Mouse (Mus musculus) thymus, adult 2 months (tissue): ENCODE measurements around the gene Nup133. TPM values are rescaled to one million over a fixed set of nuclear protein-coding genes. Genes with fewer than 3 reads are reported as not detected.

ENCODE experiments used
- DNase-seq: peaks from one replicate; pipeline ENCODE4 v3.0.0; 2021
- H3K27ac ChIP-seq: fragments of 200-500 bp; 2 replicates; pipeline ENCODE4 v1.5.1; 2012; ENCODE audit warnings: low read length, control low read depth; ENCODE audit not compliant: control insufficient read depth, insufficient read depth
- H3K27me3 ChIP-seq: fragments of 200-500 bp; 2 replicates; pipeline ENCODE4 v1.6.1; 2012; ENCODE audit warnings: mild to moderate bottlenecking, low read length, moderate library complexity, mixed read lengths; ENCODE audit not compliant: control insufficient read depth, insufficient read depth
- H3K36me3 ChIP-seq: fragments of 200-500 bp; 2 replicates; pipeline ENCODE4 v1.6.1; 2012; ENCODE audit warnings: mild to moderate bottlenecking, low read length, moderate library complexity; ENCODE audit not compliant: control insufficient read depth, insufficient read depth
- H3K4me1 ChIP-seq: fragments of 200-500 bp; replicated peaks from 2 replicates; pipeline ENCODE4 v1.6.1; 2012; ENCODE audit warnings: low read length; ENCODE audit not compliant: control insufficient read depth, insufficient read depth
- H3K4me3 ChIP-seq: fragments of 200-500 bp; 2 replicates; pipeline ENCODE4 v1.5.1; 2012; ENCODE audit warnings: mild to moderate bottlenecking, low read length, control low read depth, moderate library complexity; ENCODE audit not compliant: control insufficient read depth, insufficient read depth
- CTCF ChIP-seq: fragments of 200-500 bp; IDR thresholded peaks from 2 replicates; pipeline ENCODE4 v1.5.1; 2012; ENCODE audit warnings: mild to moderate bottlenecking, control low read depth, low read length, moderate library complexity, borderline replicate concordance; ENCODE audit not compliant: control insufficient read depth, poor library complexity, insufficient read depth; ENCODE audit errors: extremely low read depth
- POLR2A ChIP-seq: fragments of 200-500 bp; IDR thresholded peaks from 2 replicates; pipeline ENCODE4 v1.6.1; 2012; ENCODE audit warnings: mild to moderate bottlenecking, low read length, control low read depth, moderate library complexity; ENCODE audit not compliant: control insufficient read depth, poor library complexity, insufficient read depth; ENCODE audit errors: extremely low read depth
- WGBS: fragments of 180-500 bp; shearing (Covaris S2); methylation state at CpG from one replicate; pipeline ENCODE4 v1.1.7; 2018; 5-methylcytosine and 5-hydroxymethylcytosine counted together
- polyA plus RNA-seq: library from polyadenylated mRNA; depleted of rRNA; stranded (reverse); fragments of >200 nt; gene quantifications from 2 replicates; pipeline ENCODE4 v1.2.3, GENCODE M21; 2012

Nup133 gene
- polyA plus RNA-seq, 1 experiment: 15.9 TPM

- H3K36me3 ChIP-seq: no peaks in the 10 kb centered on the region
These were observed 10.4 kb upstream of the Nup133 start for GRCm38 (mm10) chr8:123959473-123959872.

GRCm38 (mm10) chr8:123958130-123958529 is 9.1 kb upstream of the Nup133 start:
- no peak for TF ChIP-seq POLR2A
- WGBS: 91% methylated on average over 17 of the region's 17 CpGs
- no peaks in the 10 kb centered on the region for H3K36me3 ChIP-seq
- no peak for DNase-seq
- no peak overlapping the region for H3K27ac ChIP-seq
- H3K4me1 ChIP-seq: no peaks in the 10 kb centered on the region
- no peaks in the 10 kb centered on the region for H3K27me3 ChIP-seq
- no peak overlapping the region for H3K4me3 ChIP-seq

More at GRCm38 (mm10) chr8:123959473-123959872, 10.4 kb upstream of the Nup133 start:
- TF ChIP-seq CTCF (no peak), POLR2A (no peak)
- H3K4me3 ChIP-seq: no peak overlapping the region
- H3K4me1 ChIP-seq: no peaks in the 10 kb centered on the region
- 94% methylated on average over 6 of the region's 6 CpGs for WGBS
- DNase-seq: no peak
- no peaks in the 10 kb centered on the region for H3K27me3 ChIP-seq
- no peak overlapping the region for H3K27ac ChIP-seq

- no peak for DNase-seq
- Histone ChIP-seq H3K4me1 (peaks cover 3% of the 10 kb centered on the region; the same call in 1 of the 2 replicates), H3K4me3 (no peak overlapping the region), H3K27me3 (no peaks in the 10 kb centered on the region), H3K36me3 (no peaks in the 10 kb centered on the region), H3K27ac (no peak overlapping the region)
- 92% methylated on average over 8 of the region's 8 CpGs for WGBS
- TF ChIP-seq POLR2A (no peak), CTCF (no peak)
These were observed 5.2 kb upstream of the Nup133 start for GRCm38 (mm10) chr8:123954246-123954645.

GRCm38 (mm10) chr8:123953686-123954085 is 4.6 kb upstream of the Nup133 start:
- 91% methylated on average over 8 of the region's 8 CpGs for WGBS

GRCm38 (mm10) chr8:123950077-123950802 is 1.2 kb upstream of the Nup133 start:
- no peak for TF ChIP-seq POLR2A
- TF ChIP-seq CTCF: no peak
- no peak overlapping the region for H3K27ac ChIP-seq
- peaks cover 3% of the 10 kb centered on the region; the same call in 1 of the 2 replicates for H3K4me1 ChIP-seq
- no peaks in the 10 kb centered on the region for H3K27me3 ChIP-seq
- H3K36me3 ChIP-seq: no peaks in the 10 kb centered on the region
- peak overlapping the region; percentile 86; the same call in 1 of the 2 replicates for H3K4me3 ChIP-seq
- peak; percentile 70 for DNase-seq
- WGBS: 33% methylated on average over 10 of the region's 10 CpGs

More at GRCm38 (mm10) chr8:123953686-123954085, 4.6 kb upstream of the Nup133 start:
- DNase-seq: no peak
- H3K4me3 ChIP-seq: no peak overlapping the region
- no peak overlapping the region for H3K27ac ChIP-seq
- TF ChIP-seq POLR2A (no peak), CTCF (no peak)
- H3K36me3 ChIP-seq: no peaks in the 10 kb centered on the region
- H3K27me3 ChIP-seq: no peaks in the 10 kb centered on the region
- peaks cover 3% of the 10 kb centered on the region; the same call in 1 of the 2 replicates for H3K4me1 ChIP-seq

GRCm38 (mm10) chr8:123949686-123949986 is 571 bp upstream of the Nup133 start:
- no peaks in the 10 kb centered on the region for H3K27me3 ChIP-seq
- H3K4me3 ChIP-seq: peak overlapping the region; percentile 86
- 2% methylated on average over 10 of the region's 10 CpGs for WGBS
- H3K27ac ChIP-seq: peak overlapping the region; percentile 32; the same call in 1 of the 2 replicates
- H3K4me1 ChIP-seq: peaks cover 3% of the 10 kb centered on the region; the same call in 1 of the 2 replicates
- DNase-seq: no peak
- H3K36me3 ChIP-seq: no peaks in the 10 kb centered on the region
- TF ChIP-seq CTCF (no peak), POLR2A (no peak)
